Mouse (Mus musculus) hematopoietic stem cell, adult 5-6 weeks (primary cell): ENCODE data around the gene Smim15. TPM values are rescaled to one million over a fixed set of nuclear protein-coding genes. Genes with fewer than 3 reads are reported as not detected.

Source experiments
- ATAC-seq, 2 experiments: fragments of 125-278 bp in 1 of 2; replicated peaks in 1 of 2; 2 replicates each; pipeline ENCODE4 v1.8.0; 2016 to 2017; ENCODE audit warnings: inconsistent platforms in 2 of 2, mild to moderate bottlenecking in 2 of 2, moderate number of reproducible peaks in 2 of 2, low read depth in 1 of 2, moderate TSS enrichment in 1 of 2; ENCODE audit not compliant: low FRiP score in 2 of 2, poor library complexity in 2 of 2, severe bottlenecking in 2 of 2, insufficient read depth in 1 of 2, low TSS enrichment in 1 of 2
- total RNA-seq: library from RNA; stranded (forward); fragments of 172-1452, 232-1000 nt; gene quantifications from 2 replicates; pipeline ENCODE4 v1.2.3, GENCODE M21; 2017

Smim15 gene
- total RNA-seq, 1 experiment from 2014 or later = 200 TPM

DNA sequence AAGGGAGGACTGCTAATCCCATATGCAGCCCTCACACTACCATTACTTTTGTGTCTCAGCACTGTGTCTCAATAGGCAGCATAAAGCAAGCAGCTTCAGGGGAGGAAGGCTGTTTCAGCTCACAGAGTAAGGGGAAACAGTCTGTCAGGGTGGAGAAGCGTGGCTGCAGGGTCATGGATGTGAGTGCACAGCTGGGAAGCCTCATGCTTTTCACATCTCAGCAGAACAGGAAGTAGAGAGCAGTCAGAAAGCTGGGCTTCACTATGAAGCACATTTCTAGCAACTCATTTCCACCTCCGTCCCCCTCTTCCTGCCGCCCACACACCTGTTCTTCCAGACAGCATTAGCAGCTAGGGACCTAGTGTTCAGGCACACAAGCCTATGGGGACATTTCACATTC is 12.7 kb downstream of the Smim15 start:
- ATAC-seq = peak; percentile 69 to 83

DNA sequence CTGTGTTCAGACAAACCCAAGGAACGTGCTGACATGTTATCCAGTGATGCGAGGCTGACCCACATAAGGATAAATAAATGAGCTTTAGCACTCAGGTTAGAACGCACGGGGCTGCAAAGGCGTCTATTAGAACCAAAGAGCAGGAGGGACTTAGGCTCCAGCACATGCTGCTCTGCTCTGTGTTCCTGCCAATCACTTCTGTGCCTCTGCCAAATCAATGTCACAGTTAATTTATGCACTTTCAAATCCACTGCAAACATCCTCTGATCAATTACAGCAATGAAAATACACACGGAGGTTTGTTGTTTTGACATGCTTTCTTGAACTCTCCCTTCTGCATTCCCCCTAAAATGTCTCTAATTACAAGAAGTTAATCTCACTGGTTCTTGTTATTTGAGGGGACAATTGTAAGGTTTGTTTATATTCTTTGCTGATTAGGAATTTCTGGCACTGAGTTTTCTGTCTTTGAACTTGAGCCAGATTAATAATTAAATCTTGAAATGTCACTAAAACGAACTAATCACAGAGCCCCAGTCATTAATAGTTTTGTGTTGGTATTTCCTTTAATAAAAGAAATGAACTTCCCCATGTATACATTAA is 16.1 kb downstream of the Smim15 start:
- no peak for ATAC-seq

DNA sequence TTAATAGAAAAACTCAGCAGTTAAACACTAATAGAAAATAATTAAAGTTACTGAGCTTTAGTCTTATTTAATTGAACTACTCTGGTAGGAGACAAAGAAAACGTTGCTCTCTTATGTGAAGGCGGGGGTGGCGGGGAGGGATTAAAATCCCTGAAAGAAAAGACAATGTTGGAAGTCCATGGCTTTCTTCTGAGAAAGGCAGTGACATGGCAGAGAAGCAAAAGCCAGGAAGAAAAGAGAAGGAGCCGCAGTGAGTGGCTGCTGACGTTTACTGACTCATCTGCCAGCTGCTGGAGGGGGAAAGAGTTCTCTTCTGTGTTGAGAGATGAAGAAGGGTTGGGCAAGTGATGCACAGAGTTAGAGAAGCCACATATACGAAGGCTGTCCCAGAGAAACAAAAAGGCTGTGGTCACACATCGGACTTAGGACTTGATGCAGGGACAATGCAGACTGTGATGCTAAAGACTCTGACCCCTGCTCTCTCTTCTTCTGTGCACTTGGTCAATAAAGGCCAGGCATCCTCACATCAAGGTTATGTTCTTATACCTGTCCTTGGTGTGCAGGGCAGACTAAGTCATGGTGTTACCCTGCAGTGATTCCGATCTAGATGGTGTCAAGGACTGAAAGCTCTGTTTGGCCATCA is 16.8 kb downstream of the Smim15 start:
- no peak for ATAC-seq

DNA sequence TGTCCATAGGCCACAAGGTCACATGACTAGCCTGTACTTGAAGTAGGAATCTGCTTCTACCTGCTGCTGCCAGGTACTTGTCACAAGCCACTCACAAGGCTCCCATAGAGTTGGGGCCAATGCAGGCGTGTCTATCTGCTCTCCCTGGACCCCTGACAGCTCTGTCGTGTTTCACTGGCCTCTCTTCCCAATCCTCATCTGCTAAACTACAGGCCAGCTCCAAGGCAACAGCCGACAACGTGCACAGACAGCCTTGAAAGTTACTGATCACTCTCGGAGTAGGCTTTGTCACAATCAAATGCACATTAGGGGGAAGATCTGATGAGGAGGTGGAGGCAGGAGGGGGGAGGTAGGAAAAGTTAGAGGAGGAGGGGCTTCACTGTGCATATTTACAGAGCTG is 18.7 kb downstream of the Smim15 start:
- no peak for ATAC-seq

DNA sequence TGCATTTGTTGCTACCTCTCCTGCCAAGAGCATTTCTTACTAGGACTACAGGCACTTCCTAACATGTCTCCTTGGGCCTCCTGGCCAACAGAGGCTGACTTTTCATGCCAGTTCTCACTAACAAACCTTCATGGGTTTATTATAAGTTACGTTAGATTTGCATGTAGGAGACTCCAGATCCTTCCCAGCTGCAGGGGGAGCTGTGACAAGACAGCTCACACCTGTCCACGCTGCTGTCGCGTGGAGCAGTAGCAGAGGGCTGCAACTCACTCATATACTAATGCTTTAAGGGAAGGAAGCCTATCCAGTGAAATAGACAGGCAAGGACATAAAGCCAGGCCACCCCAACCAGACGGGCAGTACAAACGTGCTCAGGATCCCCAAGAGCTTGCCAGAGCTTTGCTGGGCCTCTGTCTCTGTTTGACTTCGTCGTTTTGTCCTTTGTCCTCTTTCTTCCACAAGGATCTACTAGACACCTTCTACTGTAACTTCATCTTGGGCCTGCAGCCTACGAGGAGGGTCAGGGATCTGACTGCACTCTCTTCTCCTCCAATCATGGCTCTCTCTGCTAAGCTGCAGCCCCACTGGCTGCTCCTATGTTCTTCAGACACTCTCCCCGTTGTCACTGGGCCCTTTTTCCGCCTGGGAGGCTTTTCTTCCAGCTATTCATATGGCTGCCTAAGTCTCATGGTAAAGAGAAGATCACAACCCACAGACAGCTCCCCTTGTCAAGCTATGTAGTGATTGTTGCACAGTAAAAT is 19.3 kb downstream of the Smim15 start:
- ATAC-seq = no peak

DNA sequence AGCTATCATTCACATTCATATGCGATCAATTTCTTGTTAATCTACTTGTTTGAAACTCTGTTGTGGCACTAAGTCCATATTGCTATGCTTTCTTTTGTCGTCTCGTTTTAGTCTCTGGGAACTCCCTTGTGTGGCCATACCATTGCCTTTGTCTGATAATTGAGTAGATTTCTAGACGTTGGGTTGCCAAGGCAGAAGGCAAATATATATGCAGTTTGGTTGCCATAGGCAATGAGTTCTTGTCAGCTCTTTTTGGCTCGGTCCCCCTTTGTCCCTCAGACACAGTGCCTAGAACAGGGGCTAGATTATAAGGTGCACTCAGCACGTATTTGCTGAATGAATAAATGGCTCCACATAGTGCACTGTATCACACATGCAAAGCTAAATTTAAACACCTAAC is 20.1 kb downstream of the Smim15 start:
- no peak for ATAC-seq

DNA sequence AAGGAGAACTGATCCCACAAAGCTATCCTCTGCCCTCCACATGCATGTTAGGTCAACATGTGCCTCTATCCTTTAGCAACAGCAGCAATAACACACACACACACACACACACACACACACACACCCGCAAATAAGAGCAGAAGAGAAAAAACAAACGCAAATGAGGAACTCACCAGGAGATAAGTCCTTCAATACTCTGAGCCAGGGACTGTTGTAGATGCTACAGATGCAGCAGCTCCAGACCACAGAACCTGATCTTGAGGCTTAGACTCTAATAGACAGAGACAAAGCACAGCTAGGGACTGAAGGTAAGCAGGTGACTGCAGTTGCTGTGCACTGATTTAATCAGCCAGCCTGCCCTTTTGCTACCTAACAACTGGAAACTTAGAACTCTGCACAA is 21.8 kb downstream of the Smim15 start:
- ATAC-seq = no peak

DNA sequence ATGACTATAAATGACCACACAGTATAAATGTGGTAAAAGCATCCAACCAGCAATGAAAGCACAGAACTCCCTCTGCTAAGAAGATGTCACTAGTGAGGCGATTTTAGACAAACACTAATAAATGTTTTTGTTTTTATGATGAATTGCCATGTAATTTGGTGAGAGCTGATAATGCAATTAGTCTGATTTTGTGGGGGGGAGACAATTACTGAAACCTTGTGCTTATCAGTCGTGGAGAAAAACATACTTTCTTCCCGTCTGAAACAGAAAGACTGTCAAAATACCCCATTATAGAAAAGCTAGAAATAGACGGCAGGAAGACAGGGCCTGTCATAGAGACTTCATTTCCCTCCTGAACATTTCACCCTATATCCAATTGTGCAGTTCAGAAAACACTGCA is 24.9 kb downstream of the Smim15 start:
- ATAC-seq = no peak

DNA sequence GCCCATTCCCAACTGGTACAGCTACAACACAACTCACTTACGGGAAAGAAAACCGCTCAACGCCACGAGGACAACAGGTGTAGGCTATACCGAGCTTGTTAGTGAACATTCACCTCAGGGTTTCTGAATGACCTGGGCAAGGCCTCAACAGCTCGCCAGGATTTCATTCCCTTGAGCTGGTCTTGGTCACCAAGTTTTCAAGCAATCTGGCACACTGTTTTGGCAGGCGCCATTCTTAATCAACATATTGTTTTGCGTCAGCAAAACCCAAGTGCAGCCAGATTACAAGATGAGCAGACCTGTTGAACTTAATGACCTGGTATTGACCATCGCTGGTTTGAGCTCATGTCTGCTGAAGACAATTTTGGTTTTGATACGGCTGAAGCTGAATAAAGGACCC is 25.9 kb downstream of the Smim15 start:
- ATAC-seq = no peak

DNA sequence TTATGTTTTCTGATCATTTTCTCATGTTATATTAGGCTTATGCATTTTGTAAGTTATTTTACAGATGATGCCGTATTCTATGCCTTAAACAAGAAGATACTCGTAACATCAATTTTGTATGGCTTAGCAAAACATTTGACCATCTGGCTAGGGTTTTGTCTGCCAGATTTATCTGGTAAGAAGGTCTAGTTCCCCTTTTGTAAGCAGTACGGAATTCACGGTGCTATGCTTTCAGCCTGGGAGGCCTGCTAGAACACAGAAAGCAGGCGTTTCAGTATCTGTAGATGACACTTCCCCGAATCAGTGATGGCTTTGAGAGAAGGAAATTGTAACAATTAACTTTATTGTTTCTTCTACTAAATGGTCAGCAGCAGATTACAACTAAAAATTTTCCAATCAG is 33.2 kb downstream of the Smim15 start:
- ATAC-seq = peak in 1 of 2 experiments; percentile 39; a peak in 1 of 4 replicates

DNA sequence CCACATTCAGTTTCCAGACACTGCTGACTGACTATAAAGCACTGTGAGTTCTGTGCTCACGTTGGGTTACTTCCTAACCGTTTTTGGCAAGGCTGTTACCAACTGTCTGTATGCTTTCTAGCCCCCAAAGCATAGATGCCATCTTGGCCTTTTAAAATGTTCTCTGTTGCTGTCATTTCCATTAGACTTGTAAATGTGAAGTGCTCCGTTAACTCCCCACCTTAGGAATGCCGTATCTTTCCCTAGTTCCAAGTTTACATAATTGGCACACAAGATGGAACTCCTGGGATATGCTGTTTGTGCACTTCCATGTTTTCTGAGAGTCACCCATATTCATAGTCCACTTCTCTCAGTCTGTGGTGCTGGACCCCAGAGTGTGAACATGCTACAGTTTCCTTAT is 33.7 kb downstream of the Smim15 start:
- ATAC-seq = no peak

DNA sequence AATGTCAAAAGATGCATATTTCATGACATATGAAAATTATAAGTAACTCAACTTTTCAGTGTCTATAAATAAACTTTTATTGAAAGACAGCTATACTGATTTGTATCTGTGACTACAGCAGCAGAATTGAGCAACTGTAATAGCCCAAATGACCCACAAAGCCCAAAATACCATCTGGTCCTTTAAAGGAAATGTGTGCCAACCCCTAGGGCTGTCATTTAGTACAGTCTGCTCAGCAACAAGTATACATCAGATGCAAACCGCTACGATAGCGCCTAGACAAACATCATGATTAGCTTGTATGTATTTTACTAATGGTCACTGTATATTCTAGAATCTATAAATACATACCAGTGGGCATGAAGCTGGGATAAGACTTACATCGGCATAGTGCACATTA is 39.8 kb downstream of the Smim15 start:
- no peak for ATAC-seq

DNA sequence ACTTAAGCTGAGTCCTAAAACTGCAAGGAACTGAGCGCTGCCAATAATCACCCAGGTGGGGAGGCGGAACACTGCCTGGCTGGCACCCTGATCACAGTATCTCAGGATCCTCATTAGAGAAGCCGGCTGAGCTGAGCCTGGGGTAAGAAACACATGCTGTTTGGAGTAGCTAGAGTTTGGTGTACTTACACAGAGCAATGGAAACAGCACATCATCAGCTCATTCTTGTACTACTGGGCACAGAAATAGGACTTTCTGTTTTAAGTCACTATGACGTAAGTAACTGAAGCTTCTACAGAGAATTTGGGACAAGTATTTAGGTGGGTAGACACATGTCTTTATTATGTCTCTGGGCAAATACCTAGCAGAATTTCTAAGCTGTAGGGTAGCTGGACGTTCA is 41.8 kb downstream of the Smim15 start:
- ATAC-seq = no peak

DNA sequence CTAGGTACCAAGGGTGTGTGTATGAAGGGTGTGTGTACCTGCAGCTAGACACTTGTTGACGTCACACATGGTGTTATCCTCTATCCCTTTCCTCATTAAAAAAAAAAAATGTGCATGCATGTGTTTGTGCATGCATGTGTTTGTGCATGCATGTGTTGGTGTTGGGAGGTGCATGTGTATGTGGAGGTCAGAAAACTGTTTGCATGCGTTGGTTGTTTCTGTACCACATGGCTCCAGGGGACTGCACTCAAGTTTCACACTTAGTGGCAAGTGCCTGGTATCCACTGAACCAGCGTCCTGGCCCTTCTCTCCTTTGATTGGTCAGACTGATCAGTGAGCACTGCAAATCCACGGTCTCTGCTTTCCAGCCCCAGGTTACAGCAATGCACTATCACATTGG is 42.5 kb downstream of the Smim15 start:
- ATAC-seq = no peak

DNA sequence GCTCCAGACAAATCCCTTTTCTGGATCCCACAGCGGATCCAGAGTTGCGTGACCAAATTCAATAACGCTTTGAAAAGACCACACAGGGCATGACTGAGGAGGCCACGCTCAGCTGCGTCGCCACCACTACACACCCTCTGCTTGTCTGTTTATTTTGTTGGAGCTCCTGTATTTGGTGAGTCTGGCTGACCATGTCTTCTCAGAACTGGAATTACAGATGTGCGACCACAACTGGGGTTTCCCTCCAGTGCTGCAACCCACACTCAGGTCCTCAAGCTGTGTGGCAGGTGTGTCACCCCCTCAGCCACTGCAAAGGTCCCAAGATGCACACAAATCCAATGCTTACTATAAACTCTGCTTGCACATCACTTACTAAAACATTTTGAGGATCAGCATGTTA is 48.0 kb downstream of the Smim15 start:
- ATAC-seq = no peak

DNA sequence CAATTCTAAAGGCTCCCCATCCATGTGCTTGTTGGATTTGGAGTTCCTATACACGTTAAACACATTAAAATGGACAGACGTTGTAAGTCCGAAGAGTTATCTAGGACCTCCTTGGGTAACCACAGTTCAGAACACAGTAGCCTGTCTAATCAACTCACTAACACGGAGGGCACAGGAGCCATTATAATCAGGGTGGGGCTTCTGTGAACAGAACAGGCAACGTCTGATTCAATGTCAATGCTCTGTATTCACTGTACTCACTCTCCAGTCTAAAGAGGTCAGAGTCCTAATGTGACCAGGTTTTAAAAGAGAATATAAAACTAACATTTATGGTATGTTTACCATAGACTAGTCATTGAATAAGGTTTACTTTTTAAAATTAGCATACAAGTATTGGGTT is 50.4 kb downstream of the Smim15 start:
- ATAC-seq = no peak

DNA sequence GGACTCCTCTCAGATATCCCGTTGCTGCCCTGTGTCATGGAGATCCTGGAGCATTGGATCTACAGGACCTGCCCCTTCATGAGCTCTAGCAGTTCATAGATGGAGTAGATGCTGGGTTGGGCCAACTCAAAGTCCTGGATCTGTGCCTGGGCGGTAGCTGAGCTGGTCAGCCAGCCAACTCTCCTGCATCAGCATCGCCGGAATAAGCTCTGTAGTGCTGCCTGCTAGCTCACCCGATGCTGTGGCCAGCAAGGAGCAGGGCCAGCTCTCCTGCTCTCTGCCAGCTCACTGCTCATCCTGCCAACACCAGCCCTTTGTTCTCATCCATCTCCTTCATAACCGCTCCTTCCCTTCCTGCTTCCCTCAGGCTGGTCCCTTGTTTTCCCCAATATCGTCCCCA is 51.4 kb downstream of the Smim15 start:
- ATAC-seq = no peak

DNA sequence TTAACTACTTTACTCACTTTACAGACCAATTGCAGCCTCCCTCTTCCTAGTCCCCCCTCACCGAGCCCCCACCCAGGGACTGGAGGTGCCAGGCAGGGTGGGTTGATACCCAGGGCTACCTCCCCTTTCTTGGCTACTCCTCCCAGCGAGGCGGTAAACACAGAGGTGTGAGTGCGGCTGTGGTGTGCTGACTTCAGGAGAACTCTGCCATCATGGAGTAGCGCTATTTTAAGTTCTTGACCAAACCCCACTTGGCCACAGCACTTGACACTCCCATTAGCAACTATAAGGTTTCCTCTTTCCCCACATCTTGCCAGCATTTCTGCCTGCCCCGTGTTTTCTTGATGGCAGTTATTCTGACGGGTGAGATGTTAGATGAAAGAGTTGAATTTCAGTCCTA is 52.2 kb downstream of the Smim15 start:
- ATAC-seq = no peak
